Mouse (Mus musculus): ENCODE data around the gene Inka1. TPM values are rescaled to one million over a fixed set of nuclear protein-coding genes. Genes with fewer than 3 reads are reported as not detected.
"Not testable (repeated sequence)": the region's sequence is repeated elsewhere in the genome, so short reads cannot be mapped to it uniquely, and the experiment has no call there.

Gene Inka1
- total RNA-seq (2017), result 2.9 and 4.2 TPM in 2 replicates

- ATAC-seq (ENCODE audit: extremely low read depth, insufficient number of reproducible peaks, low FRiP score, poor library complexity, severe bottlenecking), result peak; percentile 57
Observed at GRCm38 (mm10) chr9:107985131-107986119, at the start of gene Inka1. Gene Inka1, minus strand, starts transcription at chr9:107985879.

- no peak for ATAC-seq (ENCODE audit: extremely low read depth, insufficient number of reproducible peaks, low FRiP score, poor library complexity, severe bottlenecking)
Observed at GRCm38 (mm10) chr9:108032126-108032525, 46.4 kb upstream of the Inka1 start.

- no peak for ATAC-seq (ENCODE audit: extremely low read depth, insufficient number of reproducible peaks, low FRiP score, poor library complexity, severe bottlenecking)
Observed at GRCm38 (mm10) chr9:108027867-108028266, 42.2 kb upstream of the Inka1 start.

- ATAC-seq (ENCODE audit: extremely low read depth, insufficient number of reproducible peaks, low FRiP score, poor library complexity, severe bottlenecking), result no peak
Observed at GRCm38 (mm10) chr9:108026584-108026983, 40.9 kb upstream of the Inka1 start.

- no peak for ATAC-seq (ENCODE audit: extremely low read depth, insufficient number of reproducible peaks, low FRiP score, poor library complexity, severe bottlenecking)
Observed at GRCm38 (mm10) chr9:108023216-108023615, 37.5 kb upstream of the Inka1 start.

GRCm38 (mm10) chr9:108020741-108021140 lies 35.1 kb upstream of the Inka1 start:
- no peak for ATAC-seq (ENCODE audit: extremely low read depth, insufficient number of reproducible peaks, low FRiP score, poor library complexity, severe bottlenecking)

GRCm38 (mm10) chr9:108017127-108017526 lies 31.4 kb upstream of the Inka1 start:
- ATAC-seq (ENCODE audit: extremely low read depth, insufficient number of reproducible peaks, low FRiP score, poor library complexity, severe bottlenecking), result no peak

GRCm38 (mm10) chr9:108013577-108013976 lies 27.9 kb upstream of the Inka1 start:
- not testable (repeated sequence) for ATAC-seq (ENCODE audit: extremely low read depth, insufficient number of reproducible peaks, low FRiP score, poor library complexity, severe bottlenecking)

- ATAC-seq (ENCODE audit: extremely low read depth, insufficient number of reproducible peaks, low FRiP score, poor library complexity, severe bottlenecking), result no peak
Observed at GRCm38 (mm10) chr9:108010385-108010784, 24.7 kb upstream of the Inka1 start.

- ATAC-seq (ENCODE audit: extremely low read depth, insufficient number of reproducible peaks, low FRiP score, poor library complexity, severe bottlenecking), result no peak
Observed at GRCm38 (mm10) chr9:108008041-108008440, 22.4 kb upstream of the Inka1 start.

GRCm38 (mm10) chr9:108003531-108003890 lies 17.8 kb upstream of the Inka1 start:
- ATAC-seq (ENCODE audit: extremely low read depth, insufficient number of reproducible peaks, low FRiP score, poor library complexity, severe bottlenecking), result no peak

GRCm38 (mm10) chr9:108002778-108003530 lies 17.3 kb upstream of the Inka1 start:
- ATAC-seq (ENCODE audit: extremely low read depth, insufficient number of reproducible peaks, low FRiP score, poor library complexity, severe bottlenecking), result no peak

GRCm38 (mm10) chr9:108001922-108002770 lies 16.5 kb upstream of the Inka1 start, which contains the start of gene Ip6k1:
Gene Ip6k1, plus strand, starts transcription at chr9:108002501.
- peak; percentile 98 for ATAC-seq (ENCODE audit: extremely low read depth, insufficient number of reproducible peaks, low FRiP score, poor library complexity, severe bottlenecking)

- ATAC-seq (ENCODE audit: extremely low read depth, insufficient number of reproducible peaks, low FRiP score, poor library complexity, severe bottlenecking), result no peak
Observed at GRCm38 (mm10) chr9:107996049-107996448, 10.4 kb upstream of the Inka1 start, which contains the start of gene Gm20662. Gene Gm20662, plus strand, starts transcription at chr9:107996349.

GRCm38 (mm10) chr9:107995513-107995912 lies 9.8 kb upstream of the Inka1 start:
- no peak for ATAC-seq (ENCODE audit: extremely low read depth, insufficient number of reproducible peaks, low FRiP score, poor library complexity, severe bottlenecking)

- ATAC-seq (ENCODE audit: extremely low read depth, insufficient number of reproducible peaks, low FRiP score, poor library complexity, severe bottlenecking), result no peak
Observed at GRCm38 (mm10) chr9:107994464-107994863, 8.8 kb upstream of the Inka1 start.

GRCm38 (mm10) chr9:107993013-107993412 lies 7.3 kb upstream of the Inka1 start:
- no peak for ATAC-seq (ENCODE audit: extremely low read depth, insufficient number of reproducible peaks, low FRiP score, poor library complexity, severe bottlenecking)

GRCm38 (mm10) chr9:107992197-107992596 lies 6.5 kb upstream of the Inka1 start, which contains the start of gene Cdhr4:
Gene Cdhr4, plus strand, starts transcription at chr9:107992497.
- no peak for ATAC-seq (ENCODE audit: extremely low read depth, insufficient number of reproducible peaks, low FRiP score, poor library complexity, severe bottlenecking)

- ATAC-seq (ENCODE audit: extremely low read depth, insufficient number of reproducible peaks, low FRiP score, poor library complexity, severe bottlenecking), result no peak
Observed at GRCm38 (mm10) chr9:107987950-107988349, 2.3 kb upstream of the Inka1 start.

All from neutrophil, adult 5-6 weeks (primary cell).